Mouse (Mus musculus) spleen, adult 10 weeks (tissue): Measurements from ENCODE around the gene Guca2a. TPM values are rescaled to one million over a fixed set of nuclear protein-coding genes. Genes with fewer than 3 reads are reported as not detected.

Source experiments
- polyA plus RNA-seq: library from polyadenylated mRNA; stranded (reverse); fragments of 350-450 nt; fragmentation: Illumina TruSeq; extraction: RNeasy Lipid Tissue Mini Kit (QIAGEN cat#74804); gene quantifications from one replicate; pipeline ENCODE4 v1.2.3, GENCODE M21; 2015; ENCODE audit warnings: low replicate concordance; ENCODE audit not compliant: insufficient read depth

Guca2a gene
- not detected for polyA plus RNA-seq

DNA sequence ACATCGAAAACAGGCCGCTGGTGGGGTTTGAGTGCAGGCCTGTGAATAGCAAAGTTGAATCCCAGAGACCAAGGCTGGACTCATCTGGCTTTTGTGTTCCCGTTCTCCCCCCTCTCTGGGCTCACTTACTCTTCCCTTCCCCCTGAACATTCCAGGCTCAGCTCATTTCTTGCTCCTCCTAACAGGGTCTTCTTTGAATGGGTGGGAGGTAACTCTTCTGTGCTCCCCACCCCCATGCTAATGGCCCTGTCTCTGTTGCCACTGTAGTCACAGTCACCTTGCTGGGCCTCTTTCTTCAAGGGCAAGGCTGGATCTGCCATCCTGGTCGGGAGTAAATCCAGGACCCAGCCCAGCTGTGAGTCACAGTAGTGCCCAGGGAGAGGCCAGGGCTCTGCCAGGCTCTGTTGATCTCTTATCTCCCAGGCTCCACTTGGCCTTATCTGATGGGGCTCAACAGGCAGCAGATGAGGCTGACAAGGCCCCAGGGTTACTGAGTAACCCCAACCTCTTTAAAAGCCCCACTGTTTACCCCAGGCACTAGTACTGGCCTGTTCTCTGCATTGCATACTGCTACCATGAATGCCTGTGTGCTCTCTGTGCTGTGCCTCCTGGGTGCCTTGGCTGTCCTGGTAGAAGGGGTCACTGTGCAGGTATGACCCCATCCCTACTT lies at the start of gene Guca2a:
TSS of gene Guca2a (plus strand) at position 529 of the 670 bp plus-strand sequence.

DNA sequence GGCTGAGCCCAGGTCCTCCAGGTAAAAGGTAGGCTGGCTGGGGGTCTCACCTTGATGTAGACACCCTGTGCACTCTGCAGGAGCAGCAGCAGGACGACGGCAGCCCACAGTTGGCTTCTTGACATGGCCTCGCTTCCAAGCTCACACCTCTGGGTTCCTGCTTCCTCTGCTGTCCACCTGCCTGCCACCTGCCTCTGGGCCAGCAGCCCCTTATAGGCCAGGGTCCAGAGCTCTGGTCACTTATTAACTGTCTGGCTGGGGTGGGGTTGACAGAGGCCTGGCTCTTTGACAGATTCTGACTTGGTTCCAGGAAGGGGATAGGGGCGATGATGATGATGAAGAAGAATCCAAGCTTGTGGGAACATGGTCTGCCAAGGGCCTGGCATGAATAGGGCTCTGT lies 21.2 kb downstream of the Guca2a start, which contains the start of gene Guca2b:
TSS of gene Guca2b (minus strand) at position 224 of the 400 bp plus-strand sequence.

Other genes with a start within 250 kb of the Guca2a start
- 1.7 TPM for gene Ccdc30, start 222.2 kb upstream of the Guca2a start, polyA plus RNA-seq
- 24.5 TPM for gene Ppcs, start 215.3 kb upstream of the Guca2a start, polyA plus RNA-seq
- not detected for gene Zmynd12, start 214.9 kb upstream of the Guca2a start, polyA plus RNA-seq
- 0.26 TPM for gene Rimkla, start 145.1 kb upstream of the Guca2a start, polyA plus RNA-seq
- 43.8 TPM for gene Foxj3, start 100.7 kb upstream of the Guca2a start, polyA plus RNA-seq
- gene Frg2f1, start 98.2 kb upstream of the Guca2a start, polyA plus RNA-seq: 5.7 TPM
- 0.81 TPM for gene Guca2b, start 21.2 kb downstream of the Guca2a start, polyA plus RNA-seq
- 11.5 TPM for gene Hivep3, start 96.1 kb downstream of the Guca2a start, polyA plus RNA-seq